Mouse (Mus musculus) frontal cortex, postnatal 14 days (tissue): ENCODE data around the gene Fzr1.

Experiments used
- DNase-seq, 2 experiments: peaks; one replicate each; pipeline ENCODE4 v3.0.0; 2022; ENCODE audit warnings: low spot score in 2 of 2

The Fzr1 gene

DNA sequence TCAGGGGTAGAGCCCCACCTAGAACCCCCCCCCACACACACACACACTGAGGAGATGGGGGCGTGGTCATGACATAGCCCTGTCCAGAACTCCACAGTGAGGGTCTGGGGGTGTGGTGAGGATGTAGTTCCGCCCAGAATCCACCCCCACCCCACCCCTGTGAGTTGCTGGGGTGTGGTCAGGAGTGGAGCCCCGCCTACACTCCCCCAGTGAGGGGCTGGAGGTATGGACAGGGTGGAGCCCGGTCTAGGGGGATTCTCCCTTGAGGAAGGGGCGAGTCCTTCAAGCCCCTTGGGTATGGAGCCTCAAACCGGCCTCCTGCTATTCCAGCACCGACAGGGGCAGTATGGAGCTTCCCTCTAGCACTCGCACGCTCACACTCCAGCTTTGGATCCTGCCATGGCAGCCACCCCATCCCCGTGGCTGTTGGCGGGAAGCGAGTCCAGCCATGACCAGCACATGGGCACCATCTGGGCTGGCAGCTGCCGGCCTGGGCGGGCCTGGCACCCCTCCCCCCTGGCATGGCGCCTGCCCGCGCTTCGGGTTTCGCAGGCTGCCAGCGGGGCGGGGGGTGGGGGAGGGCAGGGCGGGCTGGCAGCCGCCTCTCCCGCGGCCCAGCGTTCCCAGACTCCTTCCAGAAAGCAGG is 38.4 kb upstream of the Fzr1 start:
- DNase-seq = peak; percentile 77 to 81

DNA sequence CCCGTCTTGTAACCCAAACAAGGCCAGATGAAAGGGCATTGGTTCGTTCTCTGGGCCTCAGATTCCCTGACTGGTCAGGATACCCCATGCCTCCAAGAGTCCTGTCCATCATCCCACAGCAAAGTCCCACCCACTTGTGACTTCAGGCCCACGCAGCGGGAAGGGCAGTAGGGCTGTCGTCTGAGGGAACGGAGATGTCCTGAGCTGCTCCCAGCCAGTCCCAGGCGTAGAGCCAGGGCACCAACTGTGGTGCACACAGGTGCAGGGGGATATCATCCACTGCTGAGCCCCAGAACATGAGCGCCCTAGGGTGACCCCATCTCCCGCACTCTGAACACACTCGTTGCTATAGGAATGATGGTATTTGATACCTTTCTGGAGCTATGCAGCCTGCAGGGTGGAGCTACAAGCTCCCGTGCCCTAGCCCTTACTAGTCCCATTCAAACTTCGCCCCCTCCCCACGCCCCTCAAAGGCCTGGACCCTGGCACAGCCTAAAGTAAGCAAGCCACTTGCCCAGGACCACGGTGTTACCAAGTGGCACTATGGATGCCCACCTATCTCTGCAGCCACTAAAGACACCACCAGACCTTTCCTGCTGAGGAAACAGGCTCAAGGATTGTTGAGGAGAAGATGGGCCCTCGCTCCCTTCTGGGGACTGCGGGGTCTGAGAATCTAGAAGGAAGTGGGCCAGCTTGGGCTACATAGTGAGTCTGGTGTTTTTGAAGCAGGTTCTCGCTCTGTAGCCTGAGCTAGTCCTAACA is 37.4 kb upstream of the Fzr1 start:
- no peak for DNase-seq

DNA sequence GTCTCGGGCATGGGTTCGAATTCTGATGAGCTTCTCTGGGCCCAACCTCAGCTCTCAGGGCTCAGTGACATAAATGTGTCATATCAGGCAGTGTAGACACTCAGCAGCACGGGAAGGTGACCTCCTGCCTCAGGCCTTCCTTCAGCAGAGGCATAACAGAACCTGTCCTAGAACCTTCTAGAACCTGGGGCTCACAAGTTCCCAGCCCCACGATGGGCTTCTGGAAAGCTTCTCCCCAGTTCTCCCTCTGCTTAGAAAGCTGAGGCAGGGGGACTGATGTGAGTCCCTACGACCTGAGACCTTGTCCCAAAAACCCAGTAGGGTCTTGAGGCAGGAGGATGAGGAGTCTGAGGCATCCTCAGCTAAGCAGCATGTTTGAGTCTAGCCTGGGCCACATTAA is 36.8 kb upstream of the Fzr1 start:
- DNase-seq = no peak

DNA sequence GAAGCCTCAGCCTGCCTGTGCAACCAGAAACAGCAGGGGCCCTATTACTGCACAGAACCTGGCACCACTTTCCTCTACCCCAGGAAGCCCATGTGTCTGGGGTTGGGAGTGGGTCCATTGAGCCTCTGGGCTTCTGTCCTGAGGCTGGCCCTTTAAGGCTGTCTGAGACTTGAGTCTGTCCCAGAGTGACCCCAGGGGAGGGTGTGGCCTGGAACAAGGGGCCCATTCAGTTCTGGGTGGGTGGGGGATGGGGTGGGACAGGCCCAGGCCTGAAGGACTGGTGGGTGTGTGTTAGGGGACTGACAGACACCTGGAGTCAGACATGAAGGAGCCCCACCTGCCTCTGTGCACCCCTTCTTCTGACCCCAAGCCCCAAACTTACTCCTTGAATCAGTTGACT is 36.4 kb upstream of the Fzr1 start:
- DNase-seq = no peak

DNA sequence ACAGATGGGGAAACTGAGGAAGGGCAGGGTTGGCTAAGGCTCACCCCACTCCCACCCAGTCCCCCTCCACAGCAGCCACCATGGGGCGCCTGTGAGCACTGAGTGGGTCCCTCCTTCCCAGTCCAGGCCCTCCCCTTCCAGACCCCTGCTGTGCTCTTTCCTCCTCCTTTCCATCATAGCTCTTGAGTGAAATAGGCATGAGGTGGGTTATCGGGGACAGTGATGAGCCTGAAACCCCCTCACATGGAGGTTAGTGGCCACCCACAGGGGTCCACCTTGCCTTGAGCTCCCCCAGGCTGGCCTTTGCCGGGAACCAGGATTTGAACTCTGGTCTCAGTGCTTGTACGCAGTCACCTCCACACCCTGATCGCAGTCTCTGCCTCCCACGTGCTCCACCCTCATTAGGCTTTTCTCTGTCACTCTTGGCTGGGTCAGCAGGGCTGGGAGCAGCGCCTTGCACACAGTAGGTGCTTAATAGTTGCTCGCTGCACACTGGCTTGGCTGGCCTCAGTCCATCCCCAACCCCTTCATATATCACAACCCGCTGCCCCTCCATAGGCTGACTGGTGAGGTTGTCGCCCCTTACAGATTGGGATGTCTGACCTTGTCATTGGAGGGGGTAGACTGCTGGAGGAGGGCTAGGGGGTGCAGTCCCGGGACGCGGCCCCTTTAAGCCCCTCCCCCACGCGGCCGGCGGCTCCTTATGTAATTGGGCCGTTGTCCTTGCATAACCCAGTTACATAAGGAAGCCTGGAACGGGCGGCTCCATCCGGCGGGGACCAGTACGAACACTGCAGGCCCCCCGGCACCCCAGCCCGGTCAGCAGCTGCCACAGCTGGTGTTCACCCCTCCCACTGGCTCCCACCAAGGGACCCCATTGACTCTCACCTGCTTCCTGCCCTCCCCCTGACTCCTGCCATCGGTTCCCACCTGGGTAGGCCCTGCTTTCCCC is 35.3 kb upstream of the Fzr1 start:
- peak; percentile 80 to 81 for DNase-seq

DNA sequence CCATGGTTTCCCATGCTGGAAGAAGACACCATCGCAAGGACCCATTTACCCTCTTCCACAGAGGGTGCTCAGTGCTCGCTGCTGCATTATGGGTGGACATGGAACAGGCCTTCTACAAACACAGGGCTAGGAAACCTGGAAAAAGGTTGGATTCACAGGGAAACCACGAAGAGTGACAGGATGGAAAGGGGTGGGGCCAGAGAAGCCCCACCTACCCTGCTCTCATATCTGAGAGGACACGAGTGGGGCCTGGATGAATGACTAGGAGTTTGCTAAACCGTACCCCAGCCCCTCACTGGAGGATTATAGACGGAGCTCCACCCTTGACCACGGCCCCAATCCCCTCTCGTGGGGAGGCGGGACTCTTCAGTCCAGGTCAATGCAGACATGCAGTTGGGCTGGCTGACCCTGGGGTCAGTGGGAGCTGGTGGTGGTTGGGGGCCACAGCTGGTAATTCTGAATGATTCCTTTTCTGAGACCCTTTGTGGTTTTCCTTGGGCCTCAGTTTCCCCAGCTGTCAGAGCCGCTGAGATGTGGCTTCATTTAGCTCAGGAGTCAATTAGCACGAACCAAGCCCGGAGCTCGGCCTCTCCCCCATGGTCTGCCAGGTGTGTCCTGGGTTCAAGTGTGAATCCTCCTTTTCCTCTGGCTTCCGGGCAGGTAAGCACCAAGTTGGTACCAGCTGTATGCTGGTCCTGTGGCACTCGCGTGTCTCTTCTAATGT is 34.4 kb upstream of the Fzr1 start:
- DNase-seq = no peak

DNA sequence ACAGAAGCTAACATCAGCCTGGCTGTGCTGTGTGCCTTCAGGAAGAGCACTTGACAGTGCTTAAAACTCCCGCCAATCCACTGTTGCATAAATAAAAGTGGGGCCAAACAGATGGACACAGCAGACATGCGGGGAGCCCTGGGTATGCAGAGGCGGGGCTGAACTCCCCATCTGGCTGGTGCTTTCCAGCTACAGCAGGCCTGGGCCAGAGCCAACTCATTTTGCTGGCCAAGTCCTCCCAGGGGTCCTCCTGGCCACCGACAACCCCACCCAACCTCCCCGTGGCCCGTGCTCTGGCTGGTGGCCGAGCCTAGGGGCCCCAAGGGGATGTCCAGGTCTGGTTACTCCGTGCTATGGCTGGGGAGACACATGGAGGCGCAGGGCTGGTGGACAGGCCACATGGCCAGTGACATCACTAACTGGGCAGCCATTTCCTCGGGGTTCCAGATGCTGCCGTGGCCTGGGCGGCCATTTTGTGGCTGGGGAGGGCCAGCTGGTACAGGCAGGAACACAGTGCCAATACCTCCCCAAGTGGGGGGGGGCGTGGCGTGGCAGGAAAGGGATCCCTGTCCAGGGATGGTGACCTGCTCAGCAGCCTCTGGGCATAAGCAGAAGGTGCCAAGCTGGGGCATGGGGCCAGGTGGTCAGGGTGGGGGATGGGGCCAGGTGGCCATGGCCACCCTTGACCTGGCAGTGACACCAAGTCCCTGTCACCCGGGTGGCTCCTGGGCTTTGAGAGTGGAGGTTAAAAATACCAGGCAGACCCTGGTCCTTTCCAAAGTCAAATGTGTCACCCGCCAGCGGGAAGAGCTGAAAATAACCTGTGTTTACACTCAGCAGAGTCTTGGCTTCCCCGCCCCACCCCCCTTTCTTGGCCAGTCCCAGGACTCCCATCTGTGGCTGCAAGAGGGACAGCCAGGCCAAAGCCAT is 33.4 kb upstream of the Fzr1 start:
- peak in 1 of 2 experiments; percentile 74 for DNase-seq

DNA sequence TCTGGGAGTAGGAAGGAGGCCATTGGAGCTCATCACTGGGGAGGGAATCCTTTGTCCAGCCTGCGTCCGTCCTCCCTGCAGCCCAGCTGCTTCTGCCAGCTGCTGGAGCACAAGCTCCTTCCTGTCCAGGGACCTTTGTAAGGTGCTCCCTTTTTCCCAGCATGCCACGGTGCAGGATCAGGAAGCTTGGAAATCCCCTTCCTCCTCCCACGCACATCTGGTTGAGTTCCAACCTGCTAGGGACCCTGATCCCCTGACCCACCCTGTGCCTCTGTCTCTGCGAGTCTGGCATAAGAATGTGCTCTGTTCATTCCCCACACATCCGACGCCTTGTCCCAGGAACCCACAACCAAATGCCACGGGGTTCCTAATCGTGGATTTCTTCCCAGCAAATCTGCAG is 32.7 kb upstream of the Fzr1 start:
- no peak for DNase-seq

DNA sequence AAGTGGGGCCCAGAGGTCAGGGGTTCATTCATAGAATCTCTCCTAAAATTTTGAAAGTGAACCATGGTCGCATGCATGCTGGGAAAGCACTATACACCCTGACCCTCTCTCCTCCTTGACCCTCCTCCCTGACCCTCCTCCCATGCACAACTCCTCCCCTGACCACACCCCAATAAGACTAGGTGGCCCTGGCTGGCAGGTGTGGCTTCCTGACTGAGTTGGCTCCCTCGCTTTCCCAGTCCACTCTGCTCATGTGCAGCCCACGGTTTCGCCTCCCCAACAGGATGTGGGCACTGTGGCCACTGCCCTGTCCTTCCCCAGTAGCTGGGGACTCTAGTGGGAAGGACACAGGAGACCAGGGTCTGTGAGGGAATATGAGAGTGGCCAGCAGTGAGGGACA is 32.0 kb upstream of the Fzr1 start:
- no peak for DNase-seq

DNA sequence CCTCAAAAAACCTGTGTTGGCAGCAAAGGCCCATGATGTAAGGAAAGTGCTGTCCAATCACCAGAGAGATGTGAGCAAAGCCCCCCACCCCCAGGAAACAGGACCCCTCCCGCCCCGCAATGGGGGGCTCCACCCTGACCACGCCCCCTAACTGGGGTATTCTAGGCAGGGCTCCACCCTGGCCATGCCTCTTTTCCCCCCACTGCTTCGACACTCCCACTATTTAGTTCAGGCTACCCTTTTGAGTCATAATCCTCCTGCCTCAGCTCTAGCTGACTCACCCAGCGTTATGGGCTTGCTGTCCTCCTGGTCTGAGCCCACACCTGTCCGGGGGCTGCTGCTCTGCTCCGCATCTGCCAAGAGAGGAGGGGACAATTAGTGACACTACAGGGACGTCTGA is 31.0 kb upstream of the Fzr1 start:
- DNase-seq = no peak

DNA sequence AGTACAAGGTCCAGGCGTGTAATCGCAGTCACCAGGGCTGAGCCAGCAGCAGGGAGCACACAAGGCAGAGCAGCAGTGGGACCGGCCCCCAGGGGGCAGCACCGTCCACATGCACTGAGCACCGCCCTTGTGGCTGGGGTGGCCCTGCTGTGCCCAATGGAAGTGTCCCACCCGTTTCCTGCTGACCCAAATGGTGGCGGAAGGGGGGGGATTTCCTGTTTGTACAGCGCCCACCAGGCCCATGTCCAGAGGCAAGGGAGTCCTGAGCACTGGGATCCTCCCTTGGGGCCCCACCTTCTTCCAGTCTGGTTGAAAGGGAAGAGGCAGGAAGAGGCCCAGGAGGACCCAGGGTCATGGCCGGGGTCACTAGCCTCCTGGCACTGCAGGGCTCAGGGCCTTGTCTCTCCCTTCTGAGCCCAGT is 30.6 kb upstream of the Fzr1 start:
- no peak for DNase-seq

DNA sequence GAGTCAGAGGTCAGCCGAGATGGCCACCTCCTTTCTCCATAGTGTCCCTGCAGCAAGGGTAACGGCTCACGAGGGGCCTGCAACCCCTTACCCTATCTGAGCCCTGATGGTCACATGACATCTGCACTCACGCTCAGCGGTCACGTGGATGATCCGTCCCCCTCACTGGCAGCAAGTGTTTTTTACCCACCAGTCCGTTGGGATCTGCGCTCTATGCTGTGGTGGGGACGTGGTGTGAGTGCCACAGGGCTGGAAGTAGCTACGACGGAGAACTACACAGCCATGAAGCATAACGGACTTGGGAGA is 30.1 kb upstream of the Fzr1 start:
- no peak for DNase-seq

DNA sequence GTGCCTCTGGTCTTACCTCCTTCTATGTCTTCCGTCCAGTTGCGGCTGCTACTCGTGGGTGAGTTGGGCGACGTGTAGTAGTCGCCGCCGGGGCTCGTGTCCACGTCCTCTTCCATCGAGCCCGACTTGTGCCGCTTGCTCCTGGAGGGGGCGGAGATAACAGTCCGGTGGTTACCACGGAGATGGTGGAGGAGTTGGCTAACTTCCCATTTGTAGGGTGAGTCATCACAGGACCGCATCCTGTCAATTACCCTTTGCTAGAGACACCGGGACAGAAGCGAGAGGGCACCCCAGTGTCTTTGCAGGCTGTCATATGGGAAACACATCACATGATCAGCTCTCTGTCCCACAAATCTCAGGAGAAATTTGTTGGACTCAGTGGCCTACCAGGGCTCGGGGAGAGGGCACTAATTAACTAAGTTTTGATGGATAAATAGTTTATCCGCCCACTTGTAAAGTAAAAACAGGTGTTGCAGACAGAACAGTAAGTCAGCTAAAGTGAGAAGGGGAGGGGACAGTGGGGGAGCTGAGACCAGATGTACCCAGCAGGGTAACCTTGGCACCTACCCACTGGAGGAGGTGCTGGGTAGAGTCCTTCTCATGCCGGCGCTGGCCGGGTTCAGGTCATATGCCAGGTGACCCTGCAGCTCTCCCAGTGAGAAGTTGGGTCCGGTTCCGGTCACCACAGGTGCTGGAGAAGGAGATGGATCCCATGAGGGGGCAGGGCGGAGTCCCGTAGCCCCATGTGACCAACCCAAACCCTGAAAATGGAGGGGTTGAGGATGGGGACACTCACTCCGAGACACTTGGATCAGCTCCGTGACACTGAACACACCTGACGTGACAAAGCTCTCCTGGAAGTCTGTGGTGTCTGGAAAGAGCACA is 29.5 kb upstream of the Fzr1 start:
- peak; percentile 57 to 68 for DNase-seq

DNA sequence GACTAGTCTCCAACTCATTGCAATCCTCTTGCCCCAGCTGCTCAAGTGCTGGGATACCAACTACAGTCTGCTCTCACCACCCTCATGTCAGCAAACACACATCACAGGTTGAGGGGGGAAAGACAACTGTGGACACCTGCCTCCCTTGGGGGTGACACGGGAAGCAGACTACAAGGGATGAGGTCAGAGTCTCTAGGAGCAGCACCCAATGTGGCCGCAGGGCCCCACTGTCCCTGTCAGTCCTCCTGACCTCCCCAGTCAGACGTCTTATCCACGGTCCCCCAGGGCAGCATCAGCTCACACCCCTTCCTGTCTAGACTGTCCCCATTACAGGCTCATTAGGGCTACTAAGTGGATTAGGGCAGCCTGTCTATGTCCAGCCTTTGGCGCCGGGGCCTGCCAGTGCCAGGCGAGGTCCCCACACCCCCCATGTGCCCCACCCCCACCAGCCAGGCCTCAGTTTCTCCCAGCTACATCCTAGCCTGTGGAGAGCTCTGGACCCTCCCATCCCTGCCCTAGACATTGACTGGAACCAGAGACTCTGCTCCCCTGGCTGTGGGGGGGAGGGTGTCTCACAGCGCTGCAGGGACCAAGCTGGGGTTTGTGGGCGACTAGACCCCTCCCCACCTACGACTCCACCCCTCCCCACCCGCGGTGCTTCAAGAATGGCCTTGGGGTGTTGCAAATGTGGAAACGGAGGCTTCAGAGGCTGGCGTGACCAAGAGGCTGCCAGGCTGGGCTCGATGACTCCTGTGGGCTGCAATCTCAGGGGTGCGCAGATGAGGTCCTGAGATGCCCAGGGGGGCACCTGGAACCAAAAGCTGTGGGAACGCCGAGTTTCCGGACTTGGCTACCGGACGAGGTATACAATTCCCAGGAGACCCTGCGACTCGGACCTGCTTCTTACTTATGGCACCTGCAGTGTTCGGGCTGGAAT is 28.5 kb upstream of the Fzr1 start:
- DNase-seq = no peak

DNA sequence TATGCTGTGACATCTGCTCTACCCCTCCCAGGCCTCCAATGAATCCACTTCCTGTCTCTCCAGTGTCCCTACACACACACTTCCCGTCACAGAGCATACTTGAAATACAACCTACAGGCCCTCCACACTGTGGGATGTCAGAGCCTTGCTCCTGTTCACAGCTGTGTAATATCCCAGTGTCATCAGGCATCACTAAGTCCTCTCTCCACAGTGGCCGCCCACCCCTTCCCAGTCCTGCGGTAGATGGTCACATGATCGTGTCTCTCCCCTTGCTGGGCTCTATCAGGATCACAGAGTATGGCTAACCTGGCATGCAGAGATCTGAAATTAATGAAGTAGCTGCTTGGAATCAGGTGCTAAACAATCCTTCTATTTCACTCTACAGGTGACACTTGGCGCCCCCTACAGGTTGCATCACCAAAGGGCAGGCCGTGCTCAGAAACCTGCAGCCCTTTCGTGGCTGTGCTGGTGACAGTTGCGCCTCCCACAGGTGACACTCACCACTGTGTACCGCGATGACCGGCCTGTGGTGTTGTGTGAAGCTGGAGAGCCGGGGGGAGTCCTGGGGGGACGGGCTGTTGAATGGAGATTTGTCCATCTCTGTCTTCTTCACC is 27.4 kb upstream of the Fzr1 start:
- no peak for DNase-seq

DNA sequence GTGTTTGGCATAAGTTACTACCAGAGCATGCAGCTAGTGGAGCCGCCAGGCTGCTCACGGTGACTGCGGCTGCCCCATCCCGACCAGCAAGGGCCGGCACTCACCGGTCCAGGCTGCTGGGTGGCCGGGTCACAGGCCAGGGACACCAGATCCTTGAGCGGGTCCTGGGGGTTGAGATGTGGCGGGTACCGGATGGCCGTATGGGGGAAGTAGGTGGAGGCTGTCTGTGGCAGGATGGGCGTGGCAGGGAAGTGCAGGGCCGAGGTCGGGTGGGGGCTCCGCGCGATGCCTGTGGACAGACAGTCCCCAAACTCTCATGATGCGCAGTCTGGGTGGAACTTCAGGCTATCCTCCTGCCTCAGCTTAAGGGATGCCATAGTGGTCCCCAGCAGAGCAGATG is 26.4 kb upstream of the Fzr1 start:
- DNase-seq = no peak

DNA sequence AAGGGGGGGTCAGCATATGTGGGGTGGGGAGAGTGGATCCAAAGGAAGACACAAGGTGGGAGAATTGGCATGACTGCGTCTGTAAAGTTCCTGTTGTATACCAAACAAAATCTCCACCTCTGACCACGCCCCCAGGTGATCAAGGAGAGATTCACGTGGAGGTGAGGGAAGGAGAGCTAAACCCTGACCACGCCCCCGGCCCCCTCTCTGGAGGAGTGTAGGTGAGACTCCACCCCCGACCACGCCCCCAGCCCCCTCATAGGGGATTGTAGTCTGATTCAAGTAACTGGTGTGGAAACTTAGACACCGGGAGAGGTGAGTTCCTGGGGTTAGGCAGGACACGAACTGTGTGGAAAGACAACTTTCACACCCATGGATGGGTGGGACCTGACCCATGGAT is 25.8 kb upstream of the Fzr1 start:
- no peak for DNase-seq

DNA sequence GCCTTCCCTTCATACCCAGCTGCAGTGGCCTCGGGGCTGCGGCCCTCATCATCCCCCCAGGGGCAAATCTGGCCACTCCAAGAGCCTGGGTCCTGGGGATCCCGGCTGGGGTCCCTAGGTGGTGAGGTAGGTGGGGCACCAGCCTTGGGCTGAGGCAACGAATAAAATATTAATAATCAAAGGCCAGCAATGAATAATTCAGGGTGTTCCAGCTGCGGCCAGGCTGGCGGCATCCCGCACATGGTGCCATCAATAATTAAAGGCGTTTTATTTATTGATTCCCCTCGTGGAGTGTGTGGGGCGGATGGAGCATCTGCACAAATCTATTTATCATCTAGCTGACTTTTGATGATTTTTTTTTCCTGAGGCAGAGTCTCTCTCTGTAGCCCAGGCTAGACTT is 25.2 kb upstream of the Fzr1 start:
- DNase-seq = no peak
